Mouse (Mus musculus) heart, embryonic 16.5 days (tissue): Measurements from ENCODE around the gene Dimt1. TPM values are rescaled to one million over a fixed set of nuclear protein-coding genes. Genes with fewer than 3 reads are reported as not detected.

Experiments
- ATAC-seq: fragments of 200-750 bp; cut with Nextera tagmentation; replicated peaks from 2 replicates; pipeline ENCODE4 v1.8.0; 2017; ENCODE audit warnings: moderate number of reproducible peaks; ENCODE audit not compliant: insufficient read depth, low FRiP score; ENCODE audit errors: extremely low read depth
- H3K27ac ChIP-seq: fragments of 300-500 bp; sonication (generic); 2 replicates; pipeline ENCODE4 v1.5.1; 2014; ENCODE audit warnings: mild to moderate bottlenecking, low read length, control low read depth, moderate library complexity
- H3K27me3 ChIP-seq: fragments of 300-500 bp; sonication (generic); 2 replicates; pipeline ENCODE4 v1.6.1; 2014; ENCODE audit warnings: low read length, mixed read lengths; ENCODE audit not compliant: control insufficient read depth, insufficient read depth
- H3K36me3 ChIP-seq: fragments of 300-500 bp; sonication (generic); 2 replicates; pipeline ENCODE4 v1.6.1; 2014; ENCODE audit not compliant: control insufficient read depth, insufficient read depth
- H3K4me1 ChIP-seq: fragments of 300-500 bp; sonication (generic); 2 replicates; pipeline ENCODE4 v1.6.1; 2014; ENCODE audit warnings: low read length, mixed read lengths; ENCODE audit not compliant: control insufficient read depth, insufficient read depth
- H3K4me2 ChIP-seq: fragments of 300-500 bp; sonication (generic); 2 replicates; pipeline ENCODE4 v1.6.1; 2014; ENCODE audit warnings: low read depth, mild to moderate bottlenecking, control low read depth, low read length
- H3K4me3 ChIP-seq: fragments of 300-500 bp; sonication (generic); 2 replicates; pipeline ENCODE4 v1.5.1; 2014; ENCODE audit warnings: mild to moderate bottlenecking, control low read depth, low read length
- H3K9ac ChIP-seq: fragments of 300-500 bp; sonication (generic); 2 replicates; pipeline ENCODE4 v1.6.1; 2014; ENCODE audit warnings: low read length, control low read depth
- H3K9me3 ChIP-seq: fragments of 300-500 bp; sonication (generic); replicated peaks from 2 replicates; pipeline ENCODE4 v1.6.1; 2016; ENCODE audit warnings: low read length; ENCODE audit not compliant: control insufficient read depth
- WGBS: fragments of 180-500 bp; shearing (Covaris S2); extraction: QIAGEN DNeasy Blood & Tissue Kit; methylation state at CpG from one replicate; pipeline ENCODE4 v1.1.7; 2014; 5-methylcytosine and 5-hydroxymethylcytosine counted together
- polyA plus RNA-seq: library from polyadenylated mRNA; unstranded; fragments of >200 nt; fragmentation: Nextera tagmentation; extraction: Ambion mirVana; gene quantifications from 2 replicates; pipeline ENCODE4 v1.2.1, GENCODE M21; 2015

Gene Dimt1
- polyA plus RNA-seq, 1 experiment from 2014 or later: 24.5 TPM

DNA sequence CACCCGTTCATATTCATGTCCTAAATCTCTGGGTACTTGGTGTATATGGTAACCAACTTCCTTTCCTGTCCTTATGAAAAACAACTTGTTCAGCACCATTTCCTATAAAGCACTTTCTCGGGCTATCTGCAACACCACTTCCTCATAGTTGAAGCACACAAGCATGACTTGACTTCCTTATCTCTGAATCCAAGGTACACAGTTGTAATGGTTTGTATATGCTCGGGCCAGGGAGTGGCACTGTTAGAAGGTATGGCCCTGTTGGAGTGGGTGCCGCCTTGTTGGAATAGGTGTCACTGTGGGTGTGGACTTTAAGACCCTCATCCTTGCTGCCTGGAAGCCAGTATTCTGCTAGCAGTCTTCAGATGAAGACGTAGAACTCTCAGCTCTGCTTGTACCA, 51.7 kb downstream of the Dimt1 start:
- Histone ChIP-seq H3K27ac (0 out of 2 replicates have a peak overlapping the region, but pooled peaks have one; percentile 27), H3K4me3 (no peak overlapping the region), H3K4me1 (peaks cover 21% of the 10 kb centered on the region), H3K9me3 (no peaks in the 10 kb centered on the region), H3K9ac (no peak overlapping the region), H3K4me2 (no peak overlapping the region), H3K36me3 (no peaks in the 10 kb centered on the region), H3K27me3 (no peaks in the 10 kb centered on the region)
- 61% methylated on average over 5 of the region's 5 CpGs for WGBS
- ATAC-seq: peak; percentile 45; the same call in 1 of the 2 replicates

DNA sequence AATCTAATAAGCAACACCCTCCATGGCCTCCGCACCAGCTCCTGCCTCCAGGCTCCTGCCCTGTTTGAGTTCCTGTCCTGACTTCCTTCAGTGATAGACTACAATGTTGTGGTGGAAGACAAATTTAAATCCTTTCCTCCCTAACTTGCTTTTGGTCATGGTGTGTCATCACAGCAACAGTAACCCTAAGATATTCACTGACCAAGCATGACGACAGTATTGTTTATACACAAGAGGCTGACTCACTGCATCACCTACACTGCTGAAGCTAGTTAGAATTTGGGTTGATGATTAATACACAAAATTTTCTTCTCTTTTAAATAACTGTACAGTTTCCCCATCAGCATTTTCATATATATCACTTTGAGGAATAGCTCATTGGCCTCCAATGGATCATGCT, 56.3 kb downstream of the Dimt1 start:
- peaks cover 11% of the 10 kb centered on the region for H3K4me1 ChIP-seq
- no peak overlapping the region for H3K4me3 ChIP-seq
- H3K9me3 ChIP-seq: no peaks in the 10 kb centered on the region
- no peaks in the 10 kb centered on the region for H3K27me3 ChIP-seq
- H3K4me2 ChIP-seq: no peak overlapping the region
- ATAC-seq: no peak
- H3K36me3 ChIP-seq: no peaks in the 10 kb centered on the region
- 88% methylated on average over 2 of the region's 2 CpGs for WGBS
- no peak overlapping the region for H3K9ac ChIP-seq
- H3K27ac ChIP-seq: no peak overlapping the region

DNA sequence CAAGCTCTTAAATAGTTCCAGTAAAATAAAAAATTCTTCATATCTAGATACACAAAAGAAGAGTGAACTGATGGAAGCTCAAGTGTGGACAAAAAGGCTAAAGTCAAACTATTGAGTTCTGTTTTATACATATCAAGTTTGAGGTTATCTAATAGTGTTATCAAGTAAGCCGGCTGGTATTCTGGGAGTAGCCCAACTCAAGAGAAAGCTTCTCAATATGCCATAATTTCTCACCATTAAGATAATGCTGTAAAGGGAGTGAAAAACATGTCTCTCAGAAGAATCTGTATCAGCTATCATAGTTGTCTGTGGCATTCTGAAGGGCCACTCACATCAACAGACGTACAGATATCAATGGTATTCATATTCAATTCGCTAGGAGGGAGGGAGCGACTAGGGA, 61.2 kb downstream of the Dimt1 start:
- Histone ChIP-seq H3K9me3 (no peaks in the 10 kb centered on the region), H3K9ac (no peak overlapping the region), H3K27me3 (no peaks in the 10 kb centered on the region), H3K4me3 (no peak overlapping the region), H3K4me1 (peaks cover 16% of the 10 kb centered on the region), H3K36me3 (no peaks in the 10 kb centered on the region), H3K4me2 (no peak overlapping the region), H3K27ac (no peak overlapping the region)
- no peak for ATAC-seq
- WGBS: 44% methylated on average over 4 of the region's 4 CpGs

Other genes starting within 250 kb of the Dimt1 start
- gene Ipo11, start 10.2 kb upstream of the Dimt1 start, polyA plus RNA-seq: 56.1 and 61.5 TPM in 2 replicates
- gene Kif2a, start 75.0 kb downstream of the Dimt1 start, polyA plus RNA-seq: 7.4 and 7.9 TPM in 2 replicates